ENCODE assay signal across 8 mouse cellular contexts in genomic region chr4:155283001-155283503, GRCm38 (mm10). TPM values are rescaled to one million over a fixed set of nuclear protein-coding genes. Genes with fewer than 3 reads are reported as not detected.
DNase-seq lines count a peak whose midpoint lies in the region; ATAC-seq and TF ChIP-seq lines count a peak whose summit lies in the region.

No protein-coding gene starts in this region.

- 0 out of 2 replicates have a peak overlapping the region, but pooled peaks have one; percentile 20 for H3K9ac ChIP-seq in embryonic facial prominence, embryonic 12.5 days
- no peak overlapping the region for H3K9ac ChIP-seq in heart, embryonic 16.5 days (ENCODE audit: low read length)
- H3K9ac ChIP-seq in stomach, postnatal 0 days (ENCODE audit: low read length): no peak overlapping the region

- peak overlapping the region; percentile 34; the same call in 1 of the 2 replicates for H3K27ac ChIP-seq in cortical plate, adult 2 months (ENCODE audit: insufficient read depth, low read length)
- peak overlapping the region; percentile 97 for H3K27ac ChIP-seq in embryonic facial prominence, embryonic 12.5 days
- H3K27ac ChIP-seq in heart, embryonic 16.5 days (ENCODE audit: low read length): peak overlapping the region; percentile 20; the same call in 1 of the 2 replicates
- peak overlapping the region; percentile 95 for H3K27ac ChIP-seq in limb, embryonic 10.5 days
- peak overlapping the region; percentile 58; the same call in 1 of the 2 replicates for H3K27ac ChIP-seq in stomach, postnatal 0 days (replicated peaks)

- peaks cover 15% of the 10 kb centered on the region for H3K4me1 ChIP-seq in cortical plate, adult 2 months (ENCODE audit: control insufficient read depth, insufficient read depth, low read length)
- H3K4me1 ChIP-seq in embryonic facial prominence, embryonic 12.5 days: peaks cover 69% of the 10 kb centered on the region
- peaks cover 19% of the 10 kb centered on the region for H3K4me1 ChIP-seq in heart, embryonic 16.5 days (ENCODE audit: control insufficient read depth, insufficient read depth, low read length)
- peaks cover 82% of the 10 kb centered on the region for H3K4me1 ChIP-seq in limb, embryonic 10.5 days
- peaks cover 5% of the 10 kb centered on the region; the same call in 1 of the 2 replicates for H3K4me1 ChIP-seq in stomach, postnatal 0 days (replicated peaks; ENCODE audit: control insufficient read depth, insufficient read depth)

- no peak for TF ChIP-seq EP300 in stomach, postnatal 0 days (optimal IDR thresholded peaks at IDR 0.05)

- no peak overlapping the region for H3K4me3 ChIP-seq in cortical plate, adult 2 months (ENCODE audit: insufficient read depth, low read length)
- peak overlapping the region; percentile 13 for H3K4me3 ChIP-seq in embryonic facial prominence, embryonic 12.5 days
- no peak overlapping the region for H3K4me3 ChIP-seq in heart, embryonic 16.5 days (ENCODE audit: low read length)
- H3K4me3 ChIP-seq in limb, embryonic 10.5 days: peak overlapping the region; percentile 46
- H3K4me3 ChIP-seq in stomach, postnatal 0 days (ENCODE audit: low read depth, low read length): no peak overlapping the region

- TF ChIP-seq POLR2A in cortical plate, adult 2 months (IDR thresholded peaks at IDR 0.05; ENCODE audit: extremely low read depth, insufficient read depth, low read length): no peak

- H3K36me3 ChIP-seq in embryonic facial prominence, embryonic 12.5 days: no peaks in the 10 kb centered on the region
- no peaks in the 10 kb centered on the region for H3K36me3 ChIP-seq in heart, embryonic 16.5 days (ENCODE audit: control insufficient read depth, insufficient read depth)
- no peaks in the 10 kb centered on the region for H3K36me3 ChIP-seq in limb, embryonic 10.5 days
- no peaks in the 10 kb centered on the region for H3K36me3 ChIP-seq in stomach, postnatal 0 days (ENCODE audit: control insufficient read depth, insufficient read depth, low read length)

- H3K9me3 ChIP-seq in embryonic facial prominence, embryonic 12.5 days: no peaks in the 10 kb centered on the region
- H3K9me3 ChIP-seq in heart, embryonic 16.5 days (replicated peaks; ENCODE audit: control insufficient read depth, low read length): no peaks in the 10 kb centered on the region
- no peaks in the 10 kb centered on the region for H3K9me3 ChIP-seq in limb, embryonic 10.5 days (replicated peaks)
- H3K9me3 ChIP-seq in stomach, postnatal 0 days (ENCODE audit: control insufficient read depth, low read length): no peaks in the 10 kb centered on the region

- H3K4me2 ChIP-seq in embryonic facial prominence, embryonic 12.5 days (replicated peaks): peak overlapping the region; percentile 40
- H3K4me2 ChIP-seq in heart, embryonic 16.5 days (ENCODE audit: low read depth, low read length): peak overlapping the region; percentile 36; the same call in 1 of the 2 replicates
- H3K4me2 ChIP-seq in stomach, postnatal 0 days (replicated peaks; ENCODE audit: low read depth): peak overlapping the region; percentile 25

- no peak for TF ChIP-seq CTCF in cortical plate, adult 2 months (IDR thresholded peaks at IDR 0.05; ENCODE audit: extremely low read depth, insufficient read depth, low read length)
- no peak for TF ChIP-seq CTCF in stomach, postnatal 0 days (IDR thresholded peaks at IDR 0.05; ENCODE audit: low read depth)

- WGBS in embryonic facial prominence, embryonic 12.5 days: 14% methylated on average over 10 of the region's 11 CpGs
- WGBS in heart, embryonic 16.5 days: 36% methylated on average over 11 of the region's 11 CpGs
- WGBS in limb, embryonic 10.5 days: 16% methylated on average over 11 of the region's 11 CpGs
- 34% methylated on average over 10 of the region's 11 CpGs for WGBS in stomach, postnatal 0 days

- peak; percentile 85 for DNase-seq in limb, embryonic 10.5 days (ENCODE audit: low spot score)
- no peak for DNase-seq in stomach, postnatal 0 days (ENCODE audit: low spot score)
- no peak for DNase-seq in frontal cortex, adult 2 months (ENCODE audit: extremely low spot score in 1 of 2, low spot score in 1 of 2)
- no peak for DNase-seq in cerebellum, adult 11-12 months

- peak; percentile 70; the same call in 1 of the 2 replicates for ATAC-seq in embryonic facial prominence, embryonic 12.5 days (ENCODE audit: insufficient number of reproducible peaks, insufficient read depth, low FRiP score, low TSS enrichment)
- peak; percentile 69 for ATAC-seq in heart, embryonic 16.5 days (replicated peaks; ENCODE audit: extremely low read depth, insufficient read depth, low FRiP score)
- ATAC-seq in stomach, postnatal 0 days (ENCODE audit: low FRiP score, low TSS enrichment): peak; percentile 43; the same call in 1 of the 2 replicates
- no peak for ATAC-seq in CD4-positive, CD25-positive, alpha-beta regulatory T cell, adult 4 months

- H3K27me3 ChIP-seq in embryonic facial prominence, embryonic 12.5 days: no peaks in the 10 kb centered on the region
- H3K27me3 ChIP-seq in heart, embryonic 16.5 days (ENCODE audit: control insufficient read depth, insufficient read depth, low read length): no peaks in the 10 kb centered on the region
- H3K27me3 ChIP-seq in limb, embryonic 10.5 days (ENCODE audit: low read depth, poor library complexity, severe bottlenecking): no peaks in the 10 kb centered on the region
- H3K27me3 ChIP-seq in stomach, postnatal 0 days (ENCODE audit: control insufficient read depth, insufficient read depth, low read length): no peaks in the 10 kb centered on the region

RNA-seq across cellular contexts. Expression of gene Faap20, which starts 33.5 kb away (rescaled TPM):
- 36.5 and 37.5 TPM in 2 replicates for polyA plus RNA-seq in cortical plate, adult 2 months (2012; rRNA removed)
- 85.1 and 87.4 TPM in 2 replicates for polyA plus RNA-seq in embryonic facial prominence, embryonic 12.5 days (2016; fragmentation: Nextera tagmentation; extraction: Ambion mirVana)
- 68.4 and 73.8 TPM in 2 replicates for polyA plus RNA-seq in heart, embryonic 16.5 days (2015; fragmentation: Nextera tagmentation; extraction: Ambion mirVana)
- polyA plus RNA-seq in limb, embryonic 10.5 days (2016; fragmentation: Nextera tagmentation; extraction: Ambion mirVana): 104 and 107 TPM in 2 replicates
- 43.5 and 46.3 TPM in 2 replicates for polyA plus RNA-seq in stomach, postnatal 0 days (2015; fragmentation: Nextera tagmentation; extraction: Ambion mirVana)
- 10 to 100 TPM; 50.4 to 58.5 TPM for polyA plus RNA-seq in CD4-positive, CD25-positive, alpha-beta regulatory T cell, adult 4 months (2017; shearing (Covaris generic))
- polyA plus RNA-seq in frontal cortex, adult 2 months (2012; rRNA removed): 41.0 and 42.9 TPM in 2 replicates

Comparison
In these comparisons a context has a peak if more than half of its experiments do, and no peak if none do; other contexts are left out.
1. H3K27ac ChIP-seq: peak in every context shown above with its lines; median percentile 97 in embryonic facial prominence, embryonic 12.5 days; 95 in limb, embryonic 10.5 days; 58 in stomach, postnatal 0 days; 34 in cortical plate, adult 2 months; 20 in heart, embryonic 16.5 days.
2. H3K4me3 ChIP-seq: peak in embryonic facial prominence, embryonic 12.5 days (single experiment) and limb, embryonic 10.5 days (single experiment); none in cortical plate, adult 2 months (single experiment), heart, embryonic 16.5 days (single experiment) and stomach, postnatal 0 days (single experiment).
3. Peak in every context shown above with its lines, with median percentiles within 50 percentile points of each other: H3K4me2 ChIP-seq.